Mouse (Mus musculus): ENCODE data around the gene Mslnl. TPM values are rescaled to one million over a fixed set of nuclear protein-coding genes. Genes with fewer than 3 reads are reported as not detected.
"Not testable (repeated sequence)": the region's sequence is repeated elsewhere in the genome, so short reads cannot be mapped to it uniquely, and the experiment has no call there.

The Mslnl gene
- polyA plus RNA-seq, 1 experiment from 2014 or later: not detected

DNA sequence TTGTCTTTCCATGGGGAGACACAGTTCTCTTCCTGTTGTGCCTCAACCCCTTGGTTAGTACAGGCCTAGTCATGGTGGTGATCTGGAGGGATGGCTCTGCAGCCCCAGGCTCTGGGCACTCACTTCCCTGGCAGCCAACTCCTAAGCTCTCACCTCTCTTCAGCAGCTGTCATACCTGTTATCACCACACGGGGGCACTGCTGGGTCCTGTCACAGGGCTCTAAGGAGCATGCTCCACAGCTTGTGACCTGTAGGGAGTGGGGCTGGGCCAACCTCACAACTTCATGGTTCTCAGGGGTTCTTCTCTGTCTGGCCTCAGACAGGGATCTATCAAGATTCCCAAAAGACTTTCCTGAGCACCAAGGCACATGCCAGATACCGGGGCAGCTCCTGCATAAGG is 3.8 kb upstream of the Mslnl start:
- 17% methylated on average over 2 of the region's 2 CpGs for WGBS (ENCODE audit: insufficient replicate concordance)
- Histone ChIP-seq H3K4me2 (ENCODE audit: low read depth, low read length) (no peak overlapping the region), H3K4me3 (ENCODE audit: low read depth, low read length) (no peak overlapping the region), H3K27ac (ENCODE audit: low read length) (no peak overlapping the region), H3K36me3 (ENCODE audit: control insufficient read depth, insufficient read depth) (no peaks in the 10 kb centered on the region), H3K27me3 (ENCODE audit: control insufficient read depth, insufficient read depth, low read depth, low read length) (no peaks in the 10 kb centered on the region), H3K4me1 (ENCODE audit: control insufficient read depth, low read depth, low read length) (peaks cover 9% of the 10 kb centered on the region), H3K9ac (ENCODE audit: low read depth, low read length) (no peak overlapping the region), H3K9me3 (replicated peaks; ENCODE audit: control insufficient read depth, low read length) (no peaks in the 10 kb centered on the region)
- ATAC-seq (ENCODE audit: low read depth): no peak

GRCm38 (mm10) chr17:25735246-25735645 is 596 bp upstream of the Mslnl start:
- H3K9ac ChIP-seq (ENCODE audit: low read depth, low read length): no peak overlapping the region
- ATAC-seq (ENCODE audit: low read depth): no peak
- WGBS (ENCODE audit: insufficient replicate concordance): 55% methylated on average over 5 of the region's 5 CpGs

DNA sequence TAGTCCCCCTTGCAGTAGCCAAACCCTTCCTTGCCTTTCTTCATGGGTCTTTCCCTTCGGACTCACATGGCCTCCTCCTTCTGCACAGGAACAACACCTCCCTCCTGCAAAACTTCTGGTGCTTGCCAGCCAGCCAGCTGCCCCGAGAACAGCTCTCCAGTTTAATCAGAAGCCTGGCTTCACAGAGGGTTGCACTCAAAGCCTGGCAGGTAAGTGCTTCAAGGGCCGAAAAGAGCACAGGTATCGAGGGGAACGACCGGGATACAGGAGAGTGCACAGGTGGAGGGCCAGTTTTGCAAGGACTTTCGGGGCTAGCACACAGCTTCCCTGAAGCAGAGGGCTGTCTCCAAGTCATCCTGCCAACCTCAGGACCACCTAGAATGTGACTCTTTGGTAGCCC is 3.0 kb downstream of the Mslnl start:
- Histone ChIP-seq H3K27ac (ENCODE audit: low read length) (no peak overlapping the region), H3K4me2 (ENCODE audit: low read depth, low read length) (no peak overlapping the region), H3K4me1 (ENCODE audit: control insufficient read depth, low read depth, low read length) (no peaks in the 10 kb centered on the region), H3K27me3 (ENCODE audit: control insufficient read depth, insufficient read depth, low read depth, low read length) (no peaks in the 10 kb centered on the region; the same call in 1 of the 2 replicates), H3K9me3 (replicated peaks; ENCODE audit: control insufficient read depth, low read length) (no peaks in the 10 kb centered on the region), H3K9ac (ENCODE audit: low read depth, low read length) (no peak overlapping the region), H3K4me3 (ENCODE audit: low read depth, low read length) (no peak overlapping the region), H3K36me3 (ENCODE audit: control insufficient read depth, insufficient read depth) (no peaks in the 10 kb centered on the region)
- ATAC-seq (ENCODE audit: low read depth): no peak
- WGBS (ENCODE audit: insufficient replicate concordance): 58% methylated on average over 7 of the region's 7 CpGs

More at GRCm38 (mm10) chr17:25735246-25735645, 596 bp upstream of the Mslnl start:
- Histone ChIP-seq H3K4me2 (ENCODE audit: low read depth, low read length) (no peak overlapping the region), H3K36me3 (ENCODE audit: control insufficient read depth, insufficient read depth) (no peaks in the 10 kb centered on the region), H3K9me3 (replicated peaks; ENCODE audit: control insufficient read depth, low read length) (no peaks in the 10 kb centered on the region), H3K4me1 (ENCODE audit: control insufficient read depth, low read depth, low read length) (no peaks in the 10 kb centered on the region), H3K27ac (ENCODE audit: low read length) (no peak overlapping the region), H3K27me3 (ENCODE audit: control insufficient read depth, insufficient read depth, low read depth, low read length) (no peaks in the 10 kb centered on the region; the same call in 1 of the 2 replicates), H3K4me3 (ENCODE audit: low read depth, low read length) (no peak overlapping the region)

DNA sequence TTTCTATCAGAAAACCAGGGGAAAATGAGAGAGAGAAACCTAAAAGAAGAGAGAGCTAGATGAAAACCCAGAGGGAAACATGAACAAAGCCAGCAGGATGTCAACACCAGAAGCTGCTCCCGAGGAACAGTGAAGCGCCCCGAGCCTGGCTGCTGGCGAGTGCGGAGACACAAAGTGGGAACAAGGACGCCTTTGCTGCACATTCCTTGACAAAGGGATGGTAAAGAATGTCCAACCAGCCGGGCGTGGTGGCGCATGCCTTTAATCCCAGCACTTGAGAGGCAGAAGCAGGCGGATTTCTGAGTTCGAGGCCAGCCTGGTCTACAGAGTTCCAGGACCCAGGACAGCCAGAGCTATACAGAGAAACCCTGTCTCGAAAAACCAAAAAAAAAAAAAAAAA is 5.6 kb downstream of the Mslnl start:
- not testable (repeated sequence) for H3K4me2 ChIP-seq (ENCODE audit: low read depth, low read length); H3K4me3 ChIP-seq (ENCODE audit: low read depth, low read length); H3K27me3 ChIP-seq (ENCODE audit: control insufficient read depth, insufficient read depth, low read depth, low read length); H3K36me3 ChIP-seq (ENCODE audit: control insufficient read depth, insufficient read depth); ATAC-seq (ENCODE audit: low read depth); H3K9me3 ChIP-seq (replicated peaks; ENCODE audit: control insufficient read depth, low read length); H3K27ac ChIP-seq (ENCODE audit: low read length); H3K4me1 ChIP-seq (ENCODE audit: control insufficient read depth, low read depth, low read length); H3K9ac ChIP-seq (ENCODE audit: low read depth, low read length)
- WGBS (ENCODE audit: insufficient replicate concordance): 65% methylated on average over 12 of the region's 12 CpGs

DNA sequence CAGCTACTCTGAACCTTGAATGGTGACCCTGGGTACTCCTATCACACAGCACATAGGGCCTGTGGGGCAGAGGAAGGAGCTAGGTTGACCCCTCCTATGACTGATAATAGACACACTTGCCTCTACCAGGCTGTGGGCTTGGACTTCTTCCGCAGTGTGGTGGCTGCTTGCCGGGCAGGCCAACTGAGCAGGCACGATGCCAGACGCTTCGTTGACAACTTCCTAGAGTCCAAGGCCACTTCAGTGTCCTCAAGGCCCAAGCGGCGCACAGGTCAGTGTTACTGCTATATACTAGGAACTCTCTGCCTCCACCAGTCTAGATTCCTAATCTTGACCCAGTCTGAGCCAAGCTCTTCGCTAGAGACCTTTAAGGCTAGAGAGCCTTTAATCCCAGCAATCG is 8.0 kb downstream of the Mslnl start:
- Histone ChIP-seq H3K36me3 (ENCODE audit: control insufficient read depth, insufficient read depth) (no peaks in the 10 kb centered on the region), H3K4me1 (ENCODE audit: control insufficient read depth, low read depth, low read length) (no peaks in the 10 kb centered on the region), H3K9ac (ENCODE audit: low read depth, low read length) (no peak overlapping the region), H3K9me3 (replicated peaks; ENCODE audit: control insufficient read depth, low read length) (no peaks in the 10 kb centered on the region), H3K4me2 (ENCODE audit: low read depth, low read length) (no peak overlapping the region), H3K4me3 (ENCODE audit: low read depth, low read length) (no peak overlapping the region), H3K27me3 (ENCODE audit: control insufficient read depth, insufficient read depth, low read depth, low read length) (no peaks in the 10 kb centered on the region; the same call in 1 of the 2 replicates), H3K27ac (ENCODE audit: low read length) (no peak overlapping the region)
- 64% methylated on average over 9 of the region's 9 CpGs for whole genome bisulfite sequencing (ENCODE audit: insufficient replicate concordance)
- no peak for ATAC-seq (ENCODE audit: low read depth)

- Histone ChIP-seq H3K9ac (ENCODE audit: low read depth, low read length) (no peak overlapping the region), H3K36me3 (ENCODE audit: control insufficient read depth, insufficient read depth) (no peaks in the 10 kb centered on the region), H3K27me3 (ENCODE audit: control insufficient read depth, insufficient read depth, low read depth, low read length) (no peaks in the 10 kb centered on the region; the same call in 1 of the 2 replicates), H3K4me1 (ENCODE audit: control insufficient read depth, low read depth, low read length) (no peaks in the 10 kb centered on the region), H3K4me3 (ENCODE audit: low read depth, low read length) (no peak overlapping the region), H3K27ac (ENCODE audit: low read length) (no peak overlapping the region), H3K4me2 (ENCODE audit: low read depth, low read length) (no peak overlapping the region), H3K9me3 (replicated peaks; ENCODE audit: control insufficient read depth, low read length) (no peaks in the 10 kb centered on the region)
- 56% methylated on average over 10 of the region's 10 CpGs for WGBS (ENCODE audit: insufficient replicate concordance)
- ATAC-seq (ENCODE audit: low read depth): no peak
Measured at GRCm38 (mm10) chr17:25744311-25744710, 8.5 kb downstream of the Mslnl start.

DNA sequence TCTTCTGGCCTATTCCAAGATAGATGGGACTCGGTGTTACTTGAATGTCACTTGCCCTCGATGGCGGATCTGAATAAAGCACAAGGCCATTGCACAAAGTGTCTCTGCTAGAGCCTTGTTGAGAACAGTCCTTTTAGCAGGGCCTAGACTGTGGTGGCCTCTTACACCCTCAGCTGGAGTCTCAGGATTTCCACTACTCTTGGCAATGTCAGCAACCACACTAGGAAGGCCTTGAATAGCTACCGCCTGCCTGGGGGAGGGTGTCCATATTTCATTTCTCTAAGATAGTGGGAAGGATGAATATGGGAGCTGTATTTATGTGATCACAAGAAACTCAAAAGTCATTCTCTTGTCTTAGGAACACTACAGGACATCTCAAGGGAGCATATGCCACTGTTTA is 12.4 kb downstream of the Mslnl start:
- no peaks in the 10 kb centered on the region for H3K36me3 ChIP-seq (ENCODE audit: control insufficient read depth, insufficient read depth)
- H3K27ac ChIP-seq (ENCODE audit: low read length): no peak overlapping the region
- no peaks in the 10 kb centered on the region for H3K9me3 ChIP-seq (replicated peaks; ENCODE audit: control insufficient read depth, low read length)
- H3K9ac ChIP-seq (ENCODE audit: low read depth, low read length): no peak overlapping the region
- no peak for ATAC-seq (ENCODE audit: low read depth)
- 75% methylated on average over 4 of the region's 4 CpGs for WGBS (ENCODE audit: insufficient replicate concordance)
- no peaks in the 10 kb centered on the region for H3K4me1 ChIP-seq (ENCODE audit: control insufficient read depth, low read depth, low read length)
- H3K27me3 ChIP-seq (ENCODE audit: control insufficient read depth, insufficient read depth, low read depth, low read length): no peaks in the 10 kb centered on the region
- H3K4me2 ChIP-seq (ENCODE audit: low read depth, low read length): no peak overlapping the region
- H3K4me3 ChIP-seq (ENCODE audit: low read depth, low read length): no peak overlapping the region

DNA sequence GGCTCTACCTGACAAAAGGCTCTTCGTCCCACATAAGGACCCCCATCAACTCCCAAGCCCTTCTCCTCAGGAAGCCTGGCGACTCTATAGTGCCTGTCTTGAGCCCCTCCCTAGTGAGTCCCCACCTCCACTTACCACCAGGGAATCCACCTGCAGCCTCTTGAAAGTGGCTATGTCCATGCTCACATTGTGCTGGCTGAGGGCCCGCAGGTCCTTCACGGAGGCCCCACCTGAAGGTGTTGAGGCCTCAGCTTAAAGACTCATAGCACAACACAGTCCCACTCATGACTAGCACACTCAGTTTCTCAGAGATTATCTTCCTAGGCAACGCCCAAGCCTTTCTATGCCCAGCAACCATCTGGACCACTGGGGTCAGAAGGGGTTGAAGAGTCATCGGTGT is 13.5 kb downstream of the Mslnl start:
- no peak for ATAC-seq (ENCODE audit: low read depth)
- WGBS (ENCODE audit: insufficient replicate concordance): 57% methylated on average over 6 of the region's 6 CpGs

DNA sequence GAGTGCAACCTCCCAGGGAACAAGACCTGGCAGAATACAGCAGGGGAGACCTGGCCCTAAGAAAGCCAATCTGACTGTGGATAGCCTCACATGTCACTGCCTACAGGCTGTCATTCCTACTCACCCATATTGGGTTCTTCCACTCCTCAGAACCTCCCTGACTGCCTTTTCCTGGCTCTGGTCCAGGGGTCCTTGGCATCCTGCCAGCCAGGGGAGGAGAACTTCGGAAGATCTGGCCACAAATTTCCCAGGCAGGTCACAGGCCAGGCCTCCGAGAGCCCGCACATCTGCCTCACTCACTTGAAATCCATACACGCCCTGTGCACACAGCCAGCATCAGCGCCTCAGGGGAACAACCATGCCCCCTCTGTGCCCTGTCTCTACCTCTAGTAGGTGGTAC is 15.6 kb downstream of the Mslnl start:
- ATAC-seq (ENCODE audit: low read depth): no peak
- Histone ChIP-seq H3K4me2 (ENCODE audit: low read depth, low read length) (no peak overlapping the region), H3K27me3 (ENCODE audit: control insufficient read depth, insufficient read depth, low read depth, low read length) (no peaks in the 10 kb centered on the region), H3K9ac (ENCODE audit: low read depth, low read length) (no peak overlapping the region), H3K36me3 (ENCODE audit: control insufficient read depth, insufficient read depth) (no peaks in the 10 kb centered on the region), H3K27ac (ENCODE audit: low read length) (no peak overlapping the region), H3K4me1 (ENCODE audit: control insufficient read depth, low read depth, low read length) (no peaks in the 10 kb centered on the region), H3K4me3 (ENCODE audit: low read depth, low read length) (no peak overlapping the region), H3K9me3 (replicated peaks; ENCODE audit: control insufficient read depth, low read length) (no peaks in the 10 kb centered on the region)
- WGBS (ENCODE audit: insufficient replicate concordance): 56% methylated on average over 5 of the region's 5 CpGs

More for the DNA sequence above, 13.5 kb downstream of the Mslnl start:
- Histone ChIP-seq H3K27me3 (ENCODE audit: control insufficient read depth, insufficient read depth, low read depth, low read length) (no peaks in the 10 kb centered on the region), H3K9ac (ENCODE audit: low read depth, low read length) (no peak overlapping the region), H3K9me3 (replicated peaks; ENCODE audit: control insufficient read depth, low read length) (no peaks in the 10 kb centered on the region), H3K4me2 (ENCODE audit: low read depth, low read length) (no peak overlapping the region), H3K4me1 (ENCODE audit: control insufficient read depth, low read depth, low read length) (no peaks in the 10 kb centered on the region), H3K36me3 (ENCODE audit: control insufficient read depth, insufficient read depth) (no peaks in the 10 kb centered on the region), H3K27ac (ENCODE audit: low read length) (no peak overlapping the region), H3K4me3 (ENCODE audit: low read depth, low read length) (no peak overlapping the region)
